Mouse (Mus musculus) spleen, adult 2 months (tissue): ENCODE results near the gene Tia1. TPM values are rescaled to one million over a fixed set of nuclear protein-coding genes. Genes with fewer than 3 reads are reported as not detected.

ENCODE experiments used
- DNase-seq, 2 experiments: peaks; one replicate each; pipeline versions ENCODE4 v3.0.0 to v3.0.0-alpha.2; 2012 to 2021; ENCODE audit warnings: low spot score in 2 of 2, low read depth in 1 of 2
- H3K27ac ChIP-seq: fragments of 200-500 bp; 2 replicates; pipeline ENCODE4 v1.5.1; 2012; ENCODE audit warnings: low read length, inconsistent platforms; ENCODE audit not compliant: insufficient read depth
- H3K27me3 ChIP-seq: fragments of 200-500 bp; 2 replicates; pipeline ENCODE4 v1.6.1; 2012; ENCODE audit warnings: mild to moderate bottlenecking, moderate library complexity, low read length, inconsistent platforms; ENCODE audit not compliant: control insufficient read depth, insufficient read depth
- H3K36me3 ChIP-seq: fragments of 200-500 bp; 2 replicates; pipeline ENCODE4 v1.6.1; 2012; ENCODE audit warnings: mild to moderate bottlenecking, low read length, inconsistent platforms; ENCODE audit not compliant: control insufficient read depth, insufficient read depth
- H3K4me1 ChIP-seq: fragments of 200-500 bp; 2 replicates; pipeline ENCODE4 v1.6.1; 2011; ENCODE audit warnings: inconsistent platforms; ENCODE audit not compliant: control insufficient read depth, insufficient read depth, insufficient read length
- H3K4me3 ChIP-seq: fragments of 200-500 bp; 2 replicates; pipeline ENCODE4 v1.5.1; 2011; ENCODE audit warnings: mild to moderate bottlenecking, inconsistent platforms; ENCODE audit not compliant: insufficient read depth, insufficient read length; ENCODE audit errors: extremely low read depth
- CTCF ChIP-seq: fragments of 200-500 bp; IDR thresholded peaks from 2 replicates; pipeline ENCODE4 v1.5.1; 2011; ENCODE audit warnings: mild to moderate bottlenecking, inconsistent platforms; ENCODE audit not compliant: insufficient read depth, insufficient read length, insufficient replicate concordance; ENCODE audit errors: extremely low read depth
- POLR2A ChIP-seq: fragments of 200-500 bp; IDR thresholded peaks from 2 replicates; pipeline ENCODE4 v1.6.1; 2011; ENCODE audit warnings: low read depth, low read length, inconsistent platforms
- WGBS: fragments of 180-500 bp; shearing (Covaris S2); methylation state at CpG from one replicate; pipeline ENCODE4 v1.1.7; 2018; 5-methylcytosine and 5-hydroxymethylcytosine counted together
- polyA plus RNA-seq: library from polyadenylated mRNA; depleted of rRNA; stranded (reverse); fragments of >200 nt; gene quantifications from 2 replicates; pipeline ENCODE4 v1.2.3, GENCODE M21; 2012; rRNA removed

Gene Tia1
- polyA plus RNA-seq, 1 experiment = 15.4 TPM

DNA sequence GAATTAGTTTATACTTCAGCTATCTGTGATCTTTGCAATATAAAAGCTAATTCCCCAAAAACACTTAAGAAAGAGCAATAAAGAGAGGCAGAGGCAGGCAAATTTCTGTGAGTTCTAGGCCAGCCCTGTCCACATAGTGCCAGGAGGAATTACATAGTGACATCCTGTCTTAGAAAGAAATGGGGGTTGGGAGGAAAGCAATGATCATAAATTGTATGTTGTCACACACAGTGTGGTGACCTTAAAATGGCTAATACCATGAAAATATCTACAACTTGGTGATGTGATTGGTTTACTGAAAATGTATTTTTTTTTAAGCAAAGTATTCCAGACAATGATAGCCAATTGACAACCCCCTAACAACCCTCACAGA, 75.8 kb downstream of the Tia1 start:
- no peak for TF ChIP-seq POLR2A
- no peak for TF ChIP-seq CTCF
- H3K27ac ChIP-seq = no peak overlapping the region
- no peak overlapping the region for H3K4me3 ChIP-seq
- no peak for DNase-seq
- H3K4me1 ChIP-seq = peaks cover 2% of the 10 kb centered on the region; the same call in 1 of the 2 replicates
- no peaks in the 10 kb centered on the region for H3K36me3 ChIP-seq
- no peaks in the 10 kb centered on the region for H3K27me3 ChIP-seq

- Histone ChIP-seq H3K27ac (peak overlapping the region; percentile 42; the same call in 1 of the 2 replicates), H3K36me3 (no peaks in the 10 kb centered on the region), H3K4me3 (peak overlapping the region; percentile 36), H3K27me3 (no peaks in the 10 kb centered on the region), H3K4me1 (peaks cover 2% of the 10 kb centered on the region; the same call in 1 of the 2 replicates)
- no peak for TF ChIP-seq CTCF
- no peak; the same call in 1 of the 2 replicates for TF ChIP-seq POLR2A
- no peak for DNase-seq
- 33% methylated on average over 9 of the region's 9 CpGs for WGBS
Measured at GRCm38 (mm10) chr6:86480189-86480831, 76.3 kb downstream of the Tia1 start.

DNA sequence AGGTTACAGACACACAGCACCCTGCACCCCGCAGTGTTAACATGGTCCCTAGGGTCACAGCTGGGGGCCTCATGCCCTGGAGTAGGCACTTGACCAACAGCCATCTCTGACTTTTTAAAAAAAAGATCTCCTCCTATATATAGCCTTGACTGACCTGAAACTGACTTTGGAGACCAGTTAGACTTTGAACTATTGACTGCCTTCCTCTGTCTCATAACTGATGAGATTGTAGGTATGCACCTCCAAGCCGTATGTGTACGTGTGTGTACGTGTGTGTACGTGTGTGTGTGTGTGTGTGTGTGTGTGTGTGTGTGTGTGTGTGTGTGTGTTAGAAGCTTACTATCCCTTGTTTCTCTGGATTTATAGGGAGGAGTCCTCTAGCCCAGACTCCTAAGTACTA, 77.9 kb downstream of the Tia1 start:
- 92% methylated on average over 5 of the region's 5 CpGs for WGBS
- Histone ChIP-seq H3K36me3 (no peaks in the 10 kb centered on the region), H3K4me1 (peaks cover 2% of the 10 kb centered on the region; the same call in 1 of the 2 replicates), H3K4me3 (no peak overlapping the region), H3K27ac (no peak overlapping the region), H3K27me3 (no peaks in the 10 kb centered on the region)
- DNase-seq = no peak
- no peak for TF ChIP-seq CTCF
- no peak for TF ChIP-seq POLR2A

Other genes with a start within 250 kb of the Tia1 start
- gene Tgfa, start 209.0 kb upstream of the Tia1 start, polyA plus RNA-seq = 0.45 and 0.49 TPM in 2 replicates
- gene Fam136a, start 38.6 kb upstream of the Tia1 start, polyA plus RNA-seq = 8.9 and 9.7 TPM in 2 replicates
- gene Snrpg, start 32.9 kb upstream of the Tia1 start, polyA plus RNA-seq = 31.8 and 60.7 TPM in 2 replicates
- 10.3 and 10.5 TPM in 2 replicates for gene Pcyox1, start 7.1 kb upstream of the Tia1 start, polyA plus RNA-seq
- gene Gm44790, start 22.4 kb downstream of the Tia1 start, polyA plus RNA-seq = 8.5 and 10.4 TPM in 2 replicates
- gene C87436, start 34.2 kb downstream of the Tia1 start, polyA plus RNA-seq = 9.5 and 9.7 TPM in 2 replicates
- gene Pcbp1, start 122.1 kb downstream of the Tia1 start, polyA plus RNA-seq = 166 and 200 TPM in 2 replicates
- gene Asprv1, start 223.9 kb downstream of the Tia1 start, polyA plus RNA-seq = 2.5 and 3.2 TPM in 2 replicates